Mouse (Mus musculus): ENCODE measurements around the gene Atp23. TPM values are rescaled to one million over a fixed set of nuclear protein-coding genes. Genes with fewer than 3 reads are reported as not detected.

Atp23 gene
- 20.5 and 22.6 TPM in 2 replicates for polyA plus RNA-seq (2015; fragmentation: Nextera tagmentation; extraction: Ambion mirVana)

DNA sequence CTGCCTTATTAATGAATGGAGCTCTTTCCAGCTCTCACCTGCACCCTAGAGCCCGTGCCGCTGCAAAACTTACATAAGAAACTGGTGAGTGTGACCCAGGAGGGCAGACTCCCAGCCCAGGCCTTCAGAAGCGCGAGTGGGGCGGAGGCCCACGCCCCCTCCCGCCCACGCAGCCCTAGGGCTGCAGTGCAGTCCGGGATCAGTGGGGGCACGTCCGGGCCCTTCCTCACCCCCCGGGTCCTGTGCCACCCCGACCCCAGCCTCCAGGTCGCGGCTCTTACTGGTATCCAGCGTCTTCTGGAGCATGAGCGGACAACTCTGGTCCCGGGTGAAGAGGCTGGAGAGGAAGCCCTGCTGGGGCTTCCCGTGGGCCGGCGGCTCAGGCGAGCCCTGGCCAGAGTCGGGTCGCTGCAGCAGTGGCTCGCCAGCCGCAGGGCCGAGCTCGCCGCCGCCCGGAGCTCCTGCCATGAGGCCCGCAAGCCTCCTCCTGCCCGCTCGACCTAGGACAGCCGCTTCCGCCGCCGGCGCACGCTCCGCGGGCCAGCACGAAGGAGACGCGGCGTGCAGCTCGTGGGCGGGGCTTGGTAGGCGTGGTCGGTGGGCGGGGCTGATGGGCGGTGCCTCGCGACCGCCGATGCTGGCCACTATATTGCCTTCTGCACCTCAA lies at the start of gene Atp23:
Gene Atp23 (minus strand): TSS at position 535 of the 667 bp plus-strand sequence.
- DNase-seq (ENCODE audit: low spot score) = peak; percentile 88
- Histone ChIP-seq H3K27me3 (ENCODE audit: insufficient read depth, low read length) (no peaks in the 10 kb centered on the region), H3K4me1 (replicated peaks; ENCODE audit: insufficient read depth, low read length) (no peaks in the 10 kb centered on the region), H3K9me3 (replicated peaks; ENCODE audit: low read length) (no peaks in the 10 kb centered on the region), H3K36me3 (ENCODE audit: insufficient read depth, low read length) (0 out of 2 replicates have a peak, but pooled peaks cover 3% of the 10 kb centered on the region), H3K4me2 (ENCODE audit: low read length) (peak within 1 kb of the TSS; percentile 99), H3K4me3 (replicated peaks; ENCODE audit: low read depth, low read length) (peak within 1 kb of the TSS; percentile 68), H3K9ac (ENCODE audit: low read depth, low read length) (peak within 1 kb of the TSS; percentile 73), H3K27ac (peak within 1 kb of the TSS; percentile 75)
- TF ChIP-seq CTCF (IDR thresholded peaks at IDR 0.05; ENCODE audit: low read depth) = no peak
- peak; percentile 86 for ATAC-seq (replicated peaks; ENCODE audit: low FRiP score, low read depth)
- under 1% methylated on average over 52 of the region's 56 CpGs for WGBS

DNA sequence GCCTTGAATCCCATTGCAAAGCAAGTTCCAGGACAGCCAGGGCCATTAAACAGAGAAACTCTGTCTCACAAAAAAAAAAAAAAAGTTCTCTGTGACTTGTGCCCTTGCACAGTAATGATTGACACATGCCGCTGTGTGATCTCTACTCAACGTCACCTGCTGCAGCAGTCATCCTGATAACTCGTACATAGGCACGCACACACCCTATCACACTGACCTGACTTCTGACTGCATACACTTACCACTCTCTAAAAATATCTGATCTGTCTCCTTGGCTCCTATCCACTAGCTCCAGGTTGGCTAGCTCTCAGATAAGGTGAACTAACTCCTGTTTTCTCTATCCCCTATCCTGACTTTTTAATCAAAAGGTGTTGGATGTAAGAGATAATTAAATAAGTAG lies 49.4 kb upstream of the Atp23 start:
- 0 out of 2 replicates have a peak, but pooled peaks cover 7% of the 10 kb centered on the region for H3K4me1 ChIP-seq (replicated peaks; ENCODE audit: insufficient read depth, low read length)
- no peak for DNase-seq (ENCODE audit: low spot score)
- no peak overlapping the region for H3K4me2 ChIP-seq (ENCODE audit: low read length)
- H3K4me3 ChIP-seq (replicated peaks; ENCODE audit: low read depth, low read length) = no peak overlapping the region
- ATAC-seq (replicated peaks; ENCODE audit: low FRiP score, low read depth) = no peak
- H3K27me3 ChIP-seq (ENCODE audit: insufficient read depth, low read length) = no peaks in the 10 kb centered on the region
- H3K9ac ChIP-seq (ENCODE audit: low read depth, low read length) = no peak overlapping the region
- no peak overlapping the region for H3K27ac ChIP-seq
- TF ChIP-seq CTCF (IDR thresholded peaks at IDR 0.05; ENCODE audit: low read depth) = no peak
- 79% methylated on average over 4 of the region's 4 CpGs for WGBS
- H3K36me3 ChIP-seq (ENCODE audit: insufficient read depth, low read length) = no peaks in the 10 kb centered on the region
- no peaks in the 10 kb centered on the region for H3K9me3 ChIP-seq (replicated peaks; ENCODE audit: low read length)

- ATAC-seq (replicated peaks; ENCODE audit: low FRiP score, low read depth) = no peak
- Histone ChIP-seq H3K27me3 (ENCODE audit: insufficient read depth, low read length) (no peaks in the 10 kb centered on the region), H3K4me3 (replicated peaks; ENCODE audit: low read depth, low read length) (no peak overlapping the region), H3K36me3 (ENCODE audit: insufficient read depth, low read length) (no peaks in the 10 kb centered on the region), H3K9ac (ENCODE audit: low read depth, low read length) (no peak overlapping the region), H3K4me2 (ENCODE audit: low read length) (no peak overlapping the region), H3K27ac (no peak overlapping the region), H3K4me1 (replicated peaks; ENCODE audit: insufficient read depth, low read length) (0 out of 2 replicates have a peak, but pooled peaks cover 7% of the 10 kb centered on the region), H3K9me3 (replicated peaks; ENCODE audit: low read length) (no peaks in the 10 kb centered on the region)
- no peak for TF ChIP-seq CTCF (IDR thresholded peaks at IDR 0.05; ENCODE audit: low read depth)
- DNase-seq (ENCODE audit: low spot score) = no peak
- 22% methylated on average over 5 of the region's 5 CpGs for WGBS
Measured at GRCm38 (mm10) chr10:126949824-126950223, 48.7 kb upstream of the Atp23 start.

GRCm38 (mm10) chr10:126945531-126945930 lies 44.4 kb upstream of the Atp23 start:
- WGBS = 88% methylated on average over 5 of the region's 5 CpGs
- no peak overlapping the region for H3K27ac ChIP-seq

GRCm38 (mm10) chr10:126940949-126941348 lies 39.8 kb upstream of the Atp23 start:
- Histone ChIP-seq H3K27me3 (ENCODE audit: insufficient read depth, low read length) (no peaks in the 10 kb centered on the region), H3K9ac (ENCODE audit: low read depth, low read length) (no peak overlapping the region), H3K4me2 (ENCODE audit: low read length) (no peak overlapping the region), H3K27ac (no peak overlapping the region), H3K4me3 (replicated peaks; ENCODE audit: low read depth, low read length) (no peak overlapping the region), H3K36me3 (ENCODE audit: insufficient read depth, low read length) (no peaks in the 10 kb centered on the region), H3K9me3 (replicated peaks; ENCODE audit: low read length) (no peaks in the 10 kb centered on the region), H3K4me1 (replicated peaks; ENCODE audit: insufficient read depth, low read length) (peaks cover 2% of the 10 kb centered on the region; the same call in 1 of the 2 replicates)
- 28% methylated on average over 7 of the region's 7 CpGs for WGBS
- no peak for ATAC-seq (replicated peaks; ENCODE audit: low FRiP score, low read depth)
- DNase-seq (ENCODE audit: low spot score) = no peak
- TF ChIP-seq CTCF (IDR thresholded peaks at IDR 0.05; ENCODE audit: low read depth) = no peak

More at GRCm38 (mm10) chr10:126945531-126945930, 44.4 kb upstream of the Atp23 start:
- no peak for DNase-seq (ENCODE audit: low spot score)
- Histone ChIP-seq H3K4me2 (ENCODE audit: low read length) (no peak overlapping the region), H3K27me3 (ENCODE audit: insufficient read depth, low read length) (no peaks in the 10 kb centered on the region), H3K4me3 (replicated peaks; ENCODE audit: low read depth, low read length) (no peak overlapping the region), H3K9ac (ENCODE audit: low read depth, low read length) (no peak overlapping the region), H3K36me3 (ENCODE audit: insufficient read depth, low read length) (no peaks in the 10 kb centered on the region), H3K9me3 (replicated peaks; ENCODE audit: low read length) (no peaks in the 10 kb centered on the region), H3K4me1 (replicated peaks; ENCODE audit: insufficient read depth, low read length) (peaks cover 7% of the 10 kb centered on the region; the same call in 1 of the 2 replicates)
- TF ChIP-seq CTCF (IDR thresholded peaks at IDR 0.05; ENCODE audit: low read depth) = no peak
- no peak for ATAC-seq (replicated peaks; ENCODE audit: low FRiP score, low read depth)

GRCm38 (mm10) chr10:126935556-126936381 lies 34.6 kb upstream of the Atp23 start:
- Histone ChIP-seq H3K4me3 (replicated peaks; ENCODE audit: low read depth, low read length) (no peak overlapping the region), H3K27ac (peak overlapping the region; percentile 83), H3K9ac (ENCODE audit: low read depth, low read length) (no peak overlapping the region), H3K4me1 (replicated peaks; ENCODE audit: insufficient read depth, low read length) (peaks cover 10% of the 10 kb centered on the region), H3K27me3 (ENCODE audit: insufficient read depth, low read length) (no peaks in the 10 kb centered on the region), H3K36me3 (ENCODE audit: insufficient read depth, low read length) (no peaks in the 10 kb centered on the region), H3K9me3 (replicated peaks; ENCODE audit: low read length) (no peaks in the 10 kb centered on the region), H3K4me2 (ENCODE audit: low read length) (no peak overlapping the region)
- WGBS = 35% methylated on average over 18 of the region's 18 CpGs
- ATAC-seq (replicated peaks; ENCODE audit: low FRiP score, low read depth) (peak; percentile 38), DNase-seq (ENCODE audit: low spot score) (peak; percentile 78)
- TF ChIP-seq CTCF (IDR thresholded peaks at IDR 0.05; ENCODE audit: low read depth) = no peak

All from kidney, postnatal 0 days (tissue).